Mouse (Mus musculus) lung, postnatal 0 days (tissue): ENCODE results near the gene Adrm1. TPM values are rescaled to one million over a fixed set of nuclear protein-coding genes. Genes with fewer than 3 reads are reported as not detected.

Experiments
- ATAC-seq: fragments of 200-750 bp; cut with Nextera tagmentation; 2 replicates; pipeline ENCODE4 v1.8.0; 2017; ENCODE audit warnings: moderate library complexity
- DNase-seq: peaks from one replicate; pipeline ENCODE4 v3.0.0-alpha.2; 2016; ENCODE audit warnings: low spot score
- H3K27ac ChIP-seq: fragments of 300-500 bp; sonication (generic); 2 replicates; pipeline ENCODE4 v1.5.1; 2014; ENCODE audit warnings: antibody characterized with exemption, mild to moderate bottlenecking, low read length, mixed read lengths
- H3K27me3 ChIP-seq: fragments of 300-500 bp; sonication (generic); replicated peaks from 2 replicates; pipeline ENCODE4 v1.6.1; 2014; ENCODE audit warnings: low read length, mixed read lengths; ENCODE audit not compliant: insufficient read depth
- H3K36me3 ChIP-seq: fragments of 300-500 bp; sonication (generic); 2 replicates; pipeline ENCODE4 v1.6.1; 2014; ENCODE audit warnings: low read length, mixed read lengths; ENCODE audit not compliant: insufficient read depth
- H3K4me1 ChIP-seq: fragments of 300-500 bp; sonication (generic); 2 replicates; pipeline ENCODE4 v1.6.1; 2014; ENCODE audit warnings: antibody characterized with exemption, low read depth, low read length, mixed read lengths; ENCODE audit not compliant: insufficient read depth
- H3K4me2 ChIP-seq: fragments of 300-500 bp; sonication (generic); replicated peaks from 2 replicates; pipeline ENCODE4 v1.6.1; 2014; ENCODE audit warnings: low read depth, mild to moderate bottlenecking, low read length, moderate library complexity, mixed read lengths
- H3K4me3 ChIP-seq: fragments of 300-500 bp; sonication (generic); 2 replicates; pipeline ENCODE4 v1.5.1; 2014; ENCODE audit warnings: low read depth, low read length
- H3K9ac ChIP-seq: fragments of 300-500 bp; sonication (generic); replicated peaks from 2 replicates; pipeline ENCODE4 v1.6.1; 2014; ENCODE audit warnings: low read depth, mild to moderate bottlenecking
- H3K9me3 ChIP-seq: fragments of 300-500 bp; sonication (generic); 2 replicates; pipeline ENCODE4 v1.6.1; 2016; ENCODE audit warnings: low read length, mixed read lengths
- CTCF ChIP-seq: IDR thresholded peaks from 2 replicates; pipeline ENCODE4 v1.5.1; 2016; ENCODE audit warnings: antibody characterized with exemption, mild to moderate bottlenecking
- EP300 ChIP-seq: IDR thresholded peaks from 2 replicates; pipeline ENCODE4 v1.6.1; 2016; ENCODE audit warnings: antibody characterized with exemption, mild to moderate bottlenecking, control low read depth
- WGBS: fragments of 180-500 bp; shearing (Covaris S2); extraction: QIAGEN DNeasy Blood & Tissue Kit; methylation state at CpG from one replicate; pipeline ENCODE4 v1.1.7; 2014; 5-methylcytosine and 5-hydroxymethylcytosine counted together
- polyA plus RNA-seq: library from polyadenylated mRNA; unstranded; fragments of >200 nt; fragmentation: Nextera tagmentation; extraction: Ambion mirVana; gene quantifications from 2 replicates; pipeline ENCODE4 v1.2.1, GENCODE M21; 2015

Adrm1 gene
- polyA plus RNA-seq, 1 experiment from 2014 or later: 136 TPM

- Histone ChIP-seq H3K4me2 (no peak overlapping the region), H3K4me1 (no peaks in the 10 kb centered on the region), H3K9ac (no peak overlapping the region), H3K36me3 (no peaks in the 10 kb centered on the region), H3K27ac (no peak overlapping the region), H3K27me3 (no peaks in the 10 kb centered on the region), H3K9me3 (no peaks in the 10 kb centered on the region), H3K4me3 (no peak overlapping the region)
- TF ChIP-seq CTCF: no peak
- TF ChIP-seq EP300: no peak
- WGBS: 58% methylated on average over 5 of the region's 5 CpGs
- DNase-seq (no peak), ATAC-seq (no peak)
Measured at GRCm38 (mm10) chr2:180135414-180135813, 35.9 kb upstream of the Adrm1 start.

GRCm38 (mm10) chr2:180146091-180146490, 25.2 kb upstream of the Adrm1 start:
- ATAC-seq: no peak
- Histone ChIP-seq H3K4me3 (no peak overlapping the region), H3K9me3 (no peaks in the 10 kb centered on the region), H3K27me3 (no peaks in the 10 kb centered on the region), H3K36me3 (peaks cover 42% of the 10 kb centered on the region), H3K27ac (no peak overlapping the region), H3K4me1 (no peaks in the 10 kb centered on the region), H3K4me2 (no peak overlapping the region), H3K9ac (no peak overlapping the region)
- no peak for TF ChIP-seq CTCF
- TF ChIP-seq EP300: no peak
- DNase-seq: no peak
- WGBS: 83% methylated on average over 2 of the region's 2 CpGs

GRCm38 (mm10) chr2:180147379-180147778, 23.9 kb upstream of the Adrm1 start:
- no peaks in the 10 kb centered on the region for H3K4me1 ChIP-seq
- peaks cover 45% of the 10 kb centered on the region for H3K36me3 ChIP-seq
- 90% methylated on average over 6 of the region's 6 CpGs for WGBS
- TF ChIP-seq EP300 (no peak), CTCF (no peak)
- H3K4me3 ChIP-seq: no peak overlapping the region
- H3K4me2 ChIP-seq: no peak overlapping the region
- H3K27me3 ChIP-seq: no peaks in the 10 kb centered on the region
- H3K9ac ChIP-seq: no peak overlapping the region
- no peak overlapping the region for H3K27ac ChIP-seq
- H3K9me3 ChIP-seq: no peaks in the 10 kb centered on the region
- no peak for DNase-seq
- ATAC-seq: no peak

- H3K9ac ChIP-seq: no peak overlapping the region
- peaks cover 55% of the 10 kb centered on the region for H3K36me3 ChIP-seq
- no peak for DNase-seq
- H3K4me3 ChIP-seq: no peak overlapping the region
- TF ChIP-seq CTCF (no peak), EP300 (no peak)
- no peaks in the 10 kb centered on the region for H3K27me3 ChIP-seq
- H3K4me2 ChIP-seq: no peak overlapping the region
- H3K4me1 ChIP-seq: no peaks in the 10 kb centered on the region
- no peak for ATAC-seq
- 80% methylated on average over 9 of the region's 9 CpGs for WGBS
- H3K27ac ChIP-seq: no peak overlapping the region
- no peaks in the 10 kb centered on the region for H3K9me3 ChIP-seq
Measured at GRCm38 (mm10) chr2:180148551-180148950, 22.7 kb upstream of the Adrm1 start.

- ATAC-seq (no peak), DNase-seq (no peak)
- no peak overlapping the region for H3K27ac ChIP-seq
- no peak for TF ChIP-seq EP300
- no peak for TF ChIP-seq CTCF
- H3K27me3 ChIP-seq: no peaks in the 10 kb centered on the region
- H3K9me3 ChIP-seq: no peaks in the 10 kb centered on the region
- H3K4me3 ChIP-seq: no peak overlapping the region
- H3K4me1 ChIP-seq: no peaks in the 10 kb centered on the region
- no peak overlapping the region for H3K4me2 ChIP-seq
- 75% methylated on average over 3 of the region's 3 CpGs for WGBS
- no peak overlapping the region for H3K9ac ChIP-seq
- H3K36me3 ChIP-seq: peaks cover 59% of the 10 kb centered on the region
Measured at GRCm38 (mm10) chr2:180154796-180155195, 16.5 kb upstream of the Adrm1 start.

- 92% methylated on average over 3 of the region's 3 CpGs for WGBS
- no peak overlapping the region for H3K4me2 ChIP-seq
- no peaks in the 10 kb centered on the region for H3K27me3 ChIP-seq
- no peak for TF ChIP-seq CTCF
- TF ChIP-seq EP300: no peak
- DNase-seq: no peak
- no peak for ATAC-seq
- H3K9me3 ChIP-seq: no peaks in the 10 kb centered on the region
- H3K36me3 ChIP-seq: peaks cover 39% of the 10 kb centered on the region
- no peak overlapping the region for H3K4me3 ChIP-seq
- H3K27ac ChIP-seq: no peak overlapping the region
- H3K9ac ChIP-seq: no peak overlapping the region
- no peaks in the 10 kb centered on the region for H3K4me1 ChIP-seq
Measured at GRCm38 (mm10) chr2:180158627-180159026, 12.7 kb upstream of the Adrm1 start.

- WGBS: 81% methylated on average over 2 of the region's 2 CpGs
- Histone ChIP-seq H3K4me1 (no peaks in the 10 kb centered on the region), H3K9me3 (no peaks in the 10 kb centered on the region), H3K27ac (no peak overlapping the region), H3K36me3 (peaks cover 13% of the 10 kb centered on the region; the same call in 1 of the 2 replicates), H3K27me3 (no peaks in the 10 kb centered on the region), H3K4me3 (no peak overlapping the region), H3K4me2 (no peak overlapping the region), H3K9ac (no peak overlapping the region)
- no peak for ATAC-seq
- TF ChIP-seq CTCF: no peak
- no peak for TF ChIP-seq EP300
- no peak for DNase-seq
Measured at GRCm38 (mm10) chr2:180165855-180166254, 5.4 kb upstream of the Adrm1 start.
